Mouse (Mus musculus) G1E (cell line): Measurements from ENCODE around the gene Stoml1.

Source experiments
- CTCF ChIP-seq: IDR thresholded peaks from 2 replicates; pipeline ENCODE4 v1.5.1; 2012; ENCODE audit warnings: low read depth, low read length, inconsistent platforms, mixed read lengths
- GATA1 ChIP-seq: IDR thresholded peaks from 2 replicates; pipeline ENCODE4 v1.6.1; 2012; ENCODE audit warnings: borderline replicate concordance, low read length, inconsistent platforms, mixed read lengths
- POLR2AphosphoS5 ChIP-seq: IDR thresholded peaks from 2 replicates; pipeline ENCODE4 v1.6.1; 2012; ENCODE audit warnings: low read depth, low read length, inconsistent platforms; ENCODE audit not compliant: insufficient replicate concordance
- TAL1 ChIP-seq: conservative IDR thresholded peaks from 2 replicates; pipeline ENCODE4 v1.6.1; 2012; ENCODE audit warnings: low read depth, low read length, inconsistent platforms, mixed read lengths

- TF ChIP-seq CTCF: no peak
- no peak for TF ChIP-seq TAL1
- TF ChIP-seq POLR2AphosphoS5: no peak
- TF ChIP-seq GATA1: no peak
These were observed 11.0 kb upstream of the Stoml1 start for GRCm38 (mm10) chr9:58241780-58242485.
